Mouse (Mus musculus) midbrain, postnatal 0 days (tissue): ENCODE measurements around the gene 2900026A02Rik. TPM values are rescaled to one million over a fixed set of nuclear protein-coding genes. Genes with fewer than 3 reads are reported as not detected.

ENCODE experiments used
- ATAC-seq: fragments of 200-750 bp; cut with Nextera tagmentation; 2 replicates; pipeline ENCODE4 v1.8.0; 2017; ENCODE audit warnings: moderate number of reproducible peaks, mild to moderate bottlenecking, moderate TSS enrichment, moderate library complexity; ENCODE audit not compliant: low FRiP score
- DNase-seq: peaks from one replicate; pipeline ENCODE4 v3.0.0-alpha.2; 2015; ENCODE audit warnings: low spot score
- H3K27ac ChIP-seq: fragments of 300-500 bp; sonication (generic); 2 replicates; pipeline ENCODE4 v1.5.1; 2014; ENCODE audit warnings: low read depth, mild to moderate bottlenecking, low read length, mixed read lengths
- H3K27me3 ChIP-seq: fragments of 300-500 bp; sonication (generic); 2 replicates; pipeline ENCODE4 v1.6.1; 2014; ENCODE audit warnings: low read length, control low read depth, mixed read lengths; ENCODE audit not compliant: insufficient read depth
- H3K36me3 ChIP-seq: fragments of 300-500 bp; sonication (generic); 2 replicates; pipeline ENCODE4 v1.6.1; 2014; ENCODE audit warnings: low read length, control low read depth, mixed read lengths; ENCODE audit not compliant: insufficient read depth
- H3K4me1 ChIP-seq: fragments of 300-500 bp; sonication (generic); 2 replicates; pipeline ENCODE4 v1.6.1; 2014; ENCODE audit warnings: mild to moderate bottlenecking, control low read depth, antibody characterized with exemption, low read length, mixed read lengths; ENCODE audit not compliant: insufficient read depth
- H3K4me2 ChIP-seq: fragments of 300-500 bp; sonication (generic); 2 replicates; pipeline ENCODE4 v1.6.1; 2014; ENCODE audit warnings: low read depth, mild to moderate bottlenecking, low read length, mixed read lengths; ENCODE audit not compliant: poor library complexity, severe bottlenecking
- H3K4me3 ChIP-seq: fragments of 300-500 bp; sonication (generic); 2 replicates; pipeline ENCODE4 v1.5.1; 2014; ENCODE audit warnings: low read depth, mild to moderate bottlenecking, low read length, moderate library complexity
- H3K9ac ChIP-seq: fragments of 300-500 bp; sonication (generic); replicated peaks from 2 replicates; pipeline ENCODE4 v1.6.1; 2014; ENCODE audit warnings: mild to moderate bottlenecking, low read length, moderate library complexity, mixed read lengths; ENCODE audit not compliant: poor library complexity, severe bottlenecking
- H3K9me3 ChIP-seq: fragments of 300-500 bp; sonication (generic); 2 replicates; pipeline ENCODE4 v1.6.1; 2016; ENCODE audit warnings: low read length, control low read depth
- CTCF ChIP-seq: IDR thresholded peaks from 2 replicates; pipeline ENCODE4 v1.5.1; 2016; ENCODE audit warnings: antibody characterized with exemption, mild to moderate bottlenecking
- WGBS: fragments of 180-500 bp; shearing (Covaris S2); extraction: QIAGEN DNeasy Blood & Tissue Kit; methylation state at CpG from one replicate; pipeline ENCODE4 v1.1.7; 2014; 5-methylcytosine and 5-hydroxymethylcytosine counted together
- polyA plus RNA-seq: library from polyadenylated mRNA; unstranded; fragments of >200 nt; fragmentation: Nextera tagmentation; extraction: Ambion mirVana; gene quantifications from 2 replicates; pipeline ENCODE4 v1.2.1, GENCODE M21; 2015
- total RNA-seq: library from RNA; depleted of rRNA; stranded (reverse); fragments of >200 nt; gene quantifications from 2 replicates; pipeline ENCODE4 v1.2.3, GENCODE M21; 2014

2900026A02Rik gene
- total and polyA plus RNA-seq, 2 experiments from 2014 or later = 3.8 to 11.8 TPM

DNA sequence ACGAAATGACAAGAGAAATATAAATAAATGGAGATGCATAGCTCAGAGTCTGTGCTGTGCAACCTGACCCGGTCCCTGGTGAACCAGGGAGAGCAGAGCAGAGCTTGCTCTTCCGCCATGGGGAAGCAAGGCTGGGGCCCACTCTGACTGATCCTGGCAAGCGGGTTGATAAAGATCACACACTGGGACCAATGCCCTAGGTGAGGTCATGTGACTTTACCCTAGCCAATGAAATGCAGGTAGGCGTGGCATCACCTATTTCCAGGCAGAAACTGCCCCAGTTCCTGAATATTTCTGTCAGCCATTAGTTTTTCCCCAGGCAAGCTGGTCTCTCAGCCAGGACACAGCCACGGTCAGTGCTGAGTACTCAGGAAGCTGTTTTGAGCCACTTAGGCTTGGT, 102.3 kb downstream of the 2900026A02Rik start:
- Histone ChIP-seq H3K4me1 (peaks cover 9% of the 10 kb centered on the region), H3K4me3 (no peak overlapping the region), H3K9ac (no peak overlapping the region), H3K4me2 (no peak overlapping the region), H3K9me3 (no peaks in the 10 kb centered on the region), H3K36me3 (no peaks in the 10 kb centered on the region), H3K27me3 (no peaks in the 10 kb centered on the region), H3K27ac (no peak overlapping the region)
- ATAC-seq = no peak
- 51% methylated on average over 6 of the region's 6 CpGs for WGBS
- no peak for TF ChIP-seq CTCF
- no peak for DNase-seq

DNA sequence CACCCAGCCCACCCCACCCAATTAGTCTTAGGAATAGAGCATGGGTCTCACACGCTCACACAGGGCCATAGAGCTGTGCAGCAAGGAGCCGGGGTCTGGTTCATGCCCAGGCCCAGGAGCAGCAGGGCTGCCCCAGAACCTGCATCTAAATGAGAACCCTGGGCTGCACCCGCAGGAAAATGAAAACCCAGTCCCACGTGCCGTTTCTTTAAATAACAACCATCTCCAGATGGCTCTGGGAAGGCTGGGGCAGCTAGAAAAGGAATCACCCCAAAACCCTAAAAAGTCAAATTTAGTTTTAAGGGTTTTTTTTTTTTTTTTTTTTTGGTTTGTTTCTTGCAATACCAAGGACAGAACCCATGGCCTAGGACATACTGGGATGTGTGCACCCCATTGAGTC, 103.7 kb downstream of the 2900026A02Rik start:
- H3K9ac ChIP-seq = no peak overlapping the region
- no peak for DNase-seq
- H3K27me3 ChIP-seq = no peaks in the 10 kb centered on the region
- H3K4me2 ChIP-seq = no peak overlapping the region
- no peak for TF ChIP-seq CTCF
- 81% methylated on average over 5 of the region's 5 CpGs for WGBS
- no peaks in the 10 kb centered on the region for H3K9me3 ChIP-seq
- peaks cover 9% of the 10 kb centered on the region for H3K4me1 ChIP-seq
- no peak for ATAC-seq
- H3K36me3 ChIP-seq = no peaks in the 10 kb centered on the region
- no peak overlapping the region for H3K27ac ChIP-seq
- H3K4me3 ChIP-seq = no peak overlapping the region

DNA sequence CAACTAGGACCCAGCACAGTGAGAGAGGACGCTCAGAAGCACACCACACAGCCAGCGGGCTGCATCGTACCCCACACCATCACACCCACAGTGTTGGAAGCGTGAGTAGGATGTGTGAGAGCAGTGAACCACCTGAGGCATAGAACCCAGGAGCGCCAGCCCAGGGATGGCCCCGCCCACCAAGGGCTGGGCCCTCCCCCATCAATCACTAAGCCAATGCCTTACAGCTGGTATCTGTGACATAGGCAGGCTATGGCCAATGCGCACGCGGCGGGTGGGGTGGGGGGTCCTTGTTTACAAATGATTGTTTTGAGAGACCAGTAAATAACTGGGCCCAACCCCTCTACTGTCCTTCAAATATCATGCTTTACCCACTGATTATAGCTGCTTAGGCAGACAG, 105.1 kb downstream of the 2900026A02Rik start:
- TF ChIP-seq CTCF = no peak
- Histone ChIP-seq H3K4me1 (peaks cover 1% of the 10 kb centered on the region), H3K9ac (no peak overlapping the region), H3K27me3 (no peaks in the 10 kb centered on the region), H3K4me3 (no peak overlapping the region), H3K9me3 (no peaks in the 10 kb centered on the region), H3K4me2 (no peak overlapping the region), H3K27ac (no peak overlapping the region), H3K36me3 (no peaks in the 10 kb centered on the region)
- WGBS = 62% methylated on average over 10 of the region's 10 CpGs
- DNase-seq (no peak), ATAC-seq (no peak)

DNA sequence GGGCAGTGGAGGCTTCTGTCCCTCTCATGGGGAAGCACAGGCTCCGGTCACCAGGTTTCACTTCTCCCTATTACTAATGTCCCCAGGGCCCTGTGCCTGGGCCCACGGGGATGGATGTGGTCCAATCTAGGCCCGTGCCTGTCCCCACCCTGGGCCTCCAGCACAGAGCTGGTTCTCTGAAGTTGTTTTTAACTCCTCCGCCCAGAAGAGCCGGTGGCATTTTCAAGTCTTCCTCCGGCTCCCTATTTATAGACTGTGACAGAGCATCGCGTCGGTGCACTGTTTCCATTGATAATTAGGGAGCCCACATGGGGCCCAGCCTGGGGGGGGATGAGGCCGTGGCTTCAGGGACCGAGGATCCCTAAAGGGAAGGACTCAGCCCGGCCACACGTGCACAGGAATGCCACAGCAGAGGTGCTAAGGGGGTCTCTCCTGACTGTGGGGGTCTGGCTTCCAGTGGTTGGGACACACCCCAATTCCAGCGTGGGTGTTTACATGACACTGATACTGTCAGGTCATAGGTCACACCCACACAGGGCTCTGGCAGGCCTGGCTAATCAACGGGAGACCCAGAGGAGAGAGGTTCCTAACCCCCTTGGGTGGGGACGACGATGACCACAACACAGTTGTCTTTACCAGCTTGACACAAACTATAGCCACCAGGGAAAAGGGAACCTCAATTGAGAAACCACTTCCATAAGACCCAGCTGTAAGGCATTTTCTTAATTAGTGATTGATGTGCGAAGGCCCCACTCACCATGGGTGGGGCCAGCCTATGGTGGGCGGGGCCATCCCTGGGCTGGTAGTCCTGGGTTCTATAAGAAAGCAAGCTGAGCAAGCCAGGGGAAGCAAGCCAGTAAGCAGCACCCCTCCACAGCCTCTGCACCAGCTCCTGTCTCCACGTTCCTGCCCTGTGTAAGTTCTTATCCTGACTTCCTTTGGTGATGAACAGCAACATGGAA, 106.5 kb downstream of the 2900026A02Rik start:
- no peak overlapping the region for H3K4me3 ChIP-seq
- no peaks in the 10 kb centered on the region for H3K9me3 ChIP-seq
- 56% methylated on average over 20 of the region's 20 CpGs for WGBS
- no peaks in the 10 kb centered on the region for H3K36me3 ChIP-seq
- no peak overlapping the region for H3K27ac ChIP-seq
- DNase-seq (no peak), ATAC-seq (no peak)
- H3K9ac ChIP-seq = no peak overlapping the region
- H3K27me3 ChIP-seq = no peaks in the 10 kb centered on the region
- H3K4me1 ChIP-seq = no peaks in the 10 kb centered on the region; the same call in 1 of the 2 replicates
- TF ChIP-seq CTCF = no peak
- H3K4me2 ChIP-seq = no peak overlapping the region

DNA sequence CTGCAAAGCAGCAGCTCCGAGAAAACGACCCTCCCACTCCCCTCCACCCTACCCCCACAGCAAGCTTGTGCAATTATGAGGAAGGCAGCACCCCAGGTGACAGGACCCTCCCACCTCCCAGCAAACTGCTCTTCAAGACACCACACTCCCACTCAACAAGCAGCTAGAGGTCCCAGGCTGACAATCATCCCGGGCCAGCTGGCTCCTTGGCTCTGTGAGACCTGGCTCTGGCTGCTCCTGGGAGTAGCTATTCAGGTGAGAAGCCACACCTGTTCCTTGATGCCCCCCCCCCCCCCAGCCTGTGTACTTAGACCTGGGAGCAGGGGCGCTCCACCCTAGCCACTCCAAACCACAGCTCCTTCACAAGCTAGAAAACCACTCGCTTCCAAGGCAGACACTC, 107.9 kb downstream of the 2900026A02Rik start:
- Histone ChIP-seq H3K36me3 (no peaks in the 10 kb centered on the region), H3K27ac (no peak overlapping the region), H3K9ac (no peak overlapping the region), H3K4me1 (no peaks in the 10 kb centered on the region; the same call in 1 of the 2 replicates), H3K27me3 (no peaks in the 10 kb centered on the region), H3K9me3 (no peaks in the 10 kb centered on the region), H3K4me2 (no peak overlapping the region), H3K4me3 (no peak overlapping the region)
- 80% methylated on average over 3 of the region's 5 CpGs for WGBS
- no peak for TF ChIP-seq CTCF
- DNase-seq (no peak), ATAC-seq (no peak)

DNA sequence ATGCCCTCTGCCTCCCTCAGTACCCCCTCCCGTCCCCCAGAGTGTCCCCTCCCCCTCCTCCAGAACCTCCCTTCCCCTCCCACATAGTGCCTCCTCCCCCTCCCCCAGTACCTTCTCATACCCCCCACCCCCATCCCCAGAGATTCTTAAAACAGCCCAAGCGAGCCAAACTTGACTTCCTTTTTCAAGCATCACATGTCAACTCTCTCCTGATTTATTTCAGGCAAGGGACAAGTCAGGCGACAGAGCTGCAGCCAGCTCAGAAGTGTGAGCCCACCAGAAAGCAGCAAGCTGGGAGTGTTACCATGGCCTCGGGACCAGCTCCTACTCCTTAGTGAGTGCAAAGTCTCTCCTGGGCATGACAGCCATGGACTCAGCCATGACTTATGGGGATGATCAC, 109.7 kb downstream of the 2900026A02Rik start:
- Histone ChIP-seq H3K4me3 (no peak overlapping the region), H3K9ac (no peak overlapping the region), H3K4me2 (no peak overlapping the region), H3K9me3 (no peaks in the 10 kb centered on the region), H3K4me1 (no peaks in the 10 kb centered on the region; the same call in 1 of the 2 replicates), H3K27me3 (no peaks in the 10 kb centered on the region), H3K36me3 (no peaks in the 10 kb centered on the region), H3K27ac (peak overlapping the region; percentile 47; the same call in 1 of the 2 replicates)
- TF ChIP-seq CTCF = no peak
- no peak for ATAC-seq
- no peak for DNase-seq
- WGBS = 14% methylated on average over 4 of the region's 4 CpGs
